Mouse (Mus musculus) liver, adult 2 months (tissue): ENCODE measurements around the gene Ltbp3. TPM values are rescaled to one million over a fixed set of nuclear protein-coding genes. Genes with fewer than 3 reads are reported as not detected.

Experiments
- DNase-seq: peaks from one replicate; pipeline ENCODE4 v3.0.0-alpha.2; 2011; ENCODE audit warnings: low read depth, low spot score; ENCODE audit errors: extremely low read depth
- H3K27ac ChIP-seq: fragments of 200-500 bp; replicated peaks from 2 replicates; pipeline ENCODE4 v1.5.1; 2012; ENCODE audit warnings: low read depth, mild to moderate bottlenecking, control low read depth, inconsistent platforms, low read length; ENCODE audit not compliant: insufficient read depth
- H3K27me3 ChIP-seq: fragments of 200-500 bp; 2 replicates; pipeline ENCODE4 v1.6.1; 2012; ENCODE audit warnings: mild to moderate bottlenecking, moderate library complexity, low read length, inconsistent platforms; ENCODE audit not compliant: control insufficient read depth, insufficient read depth
- H3K36me3 ChIP-seq: fragments of 200-500 bp; 2 replicates; pipeline ENCODE4 v1.6.1; 2012; ENCODE audit warnings: low read length, inconsistent platforms; ENCODE audit not compliant: control insufficient read depth, insufficient read depth
- H3K4me1 ChIP-seq: fragments of 200-500 bp; 2 replicates; pipeline ENCODE4 v1.6.1; 2011; ENCODE audit warnings: low read length; ENCODE audit not compliant: control insufficient read depth, insufficient read depth
- H3K4me3 ChIP-seq: fragments of 200-500 bp; 2 replicates; pipeline ENCODE4 v1.5.1; 2011; ENCODE audit warnings: low read depth, mild to moderate bottlenecking, control low read depth, low read length, moderate library complexity; ENCODE audit not compliant: insufficient read depth
- H3K79me2 ChIP-seq: fragments of 200-500 bp; 2 replicates; pipeline ENCODE4 v1.6.1; 2012; ENCODE audit warnings: inconsistent platforms, mild to moderate bottlenecking, low read length, moderate library complexity; ENCODE audit not compliant: control insufficient read depth, insufficient read depth
- H3K9ac ChIP-seq: fragments of 200-500 bp; 2 replicates; pipeline ENCODE4 v1.6.1; 2012; ENCODE audit warnings: low read depth, mild to moderate bottlenecking, control low read depth, inconsistent platforms, low read length
- CTCF ChIP-seq: fragments of 200-500 bp; IDR thresholded peaks from 2 replicates; pipeline ENCODE4 v1.5.1; 2011; ENCODE audit warnings: low read depth, low read length, control low read depth
- POLR2A ChIP-seq: fragments of 200-500 bp; IDR thresholded peaks from 2 replicates; pipeline ENCODE4 v1.6.1; 2011; ENCODE audit warnings: low read length, control low read depth; ENCODE audit not compliant: insufficient read depth; ENCODE audit errors: extremely low read depth
- WGBS: fragments of 180-500 bp; shearing (Covaris S2); methylation state at CpG from one replicate; pipeline ENCODE4 v1.1.7; 2018; 5-methylcytosine and 5-hydroxymethylcytosine counted together
- polyA plus RNA-seq: library from polyadenylated mRNA; depleted of rRNA; stranded (reverse); fragments of >200 nt; gene quantifications from 2 replicates; pipeline ENCODE4 v1.2.3, GENCODE M21; 2012; rRNA removed
- total RNA-seq: library from RNA; depleted of rRNA; stranded (reverse); fragments of >200 nt; gene quantifications from 2 replicates; pipeline ENCODE4 v1.2.3, GENCODE M21; 2014; rRNA removed

Gene Ltbp3
- total and polyA plus RNA-seq, 2 experiments, result 1.2 to 3.4 TPM

DNA sequence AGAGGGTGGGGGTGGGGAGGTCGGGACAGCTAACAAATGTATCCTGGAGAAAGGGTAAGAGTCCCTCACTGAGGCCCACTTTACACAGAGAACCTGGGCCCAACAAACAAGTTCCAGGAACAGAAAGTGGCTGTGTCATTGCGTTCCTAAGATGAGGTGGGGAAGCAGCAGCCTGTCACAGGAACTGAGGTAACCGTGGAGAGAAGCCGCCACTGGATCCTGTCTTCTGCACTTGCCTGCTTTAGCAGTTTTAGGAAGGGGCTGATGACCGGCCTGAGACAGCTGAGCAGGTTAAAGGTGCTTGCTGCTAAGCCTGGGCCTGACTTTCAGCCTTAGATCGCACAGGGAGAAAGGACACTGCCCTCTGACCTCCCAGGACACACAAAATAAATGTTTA, 66.1 kb downstream of the Ltbp3 start:
- Histone ChIP-seq H3K36me3 (no peaks in the 10 kb centered on the region), H3K4me1 (peaks cover 20% of the 10 kb centered on the region), H3K79me2 (no peaks in the 10 kb centered on the region), H3K27ac (peak overlapping the region; percentile 86), H3K27me3 (no peaks in the 10 kb centered on the region), H3K4me3 (no peak overlapping the region), H3K9ac (peak overlapping the region; percentile 41; the same call in 1 of the 2 replicates)
- DNase-seq, result peak; percentile 74
- 27% methylated on average over 6 of the region's 6 CpGs for WGBS
- TF ChIP-seq CTCF, result no peak
- no peak for TF ChIP-seq POLR2A

DNA sequence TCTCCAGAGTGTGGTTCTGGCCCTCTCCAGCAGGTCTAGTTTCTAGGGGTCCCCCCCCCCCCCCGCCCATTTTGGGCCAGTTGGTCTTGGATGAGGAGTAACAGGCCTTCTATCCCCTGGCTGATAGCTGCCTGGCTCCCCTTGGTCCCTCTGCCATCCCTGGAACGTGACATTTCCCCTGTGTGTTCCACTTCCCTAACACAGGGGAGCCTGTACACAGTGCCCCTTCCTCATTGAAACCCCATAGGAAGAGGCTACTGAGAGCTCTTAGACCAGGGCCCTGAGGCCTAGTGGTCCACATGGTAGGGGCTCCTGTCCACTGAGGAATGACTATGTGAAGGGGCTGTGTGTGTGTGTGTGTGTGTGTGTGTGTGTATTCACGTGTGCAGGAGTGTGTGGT, 67.0 kb downstream of the Ltbp3 start:
- no peak for TF ChIP-seq CTCF
- TF ChIP-seq POLR2A, result no peak
- Histone ChIP-seq H3K27ac (peak overlapping the region; percentile 11; the same call in 1 of the 2 replicates), H3K4me3 (no peak overlapping the region), H3K9ac (no peak overlapping the region), H3K27me3 (no peaks in the 10 kb centered on the region), H3K36me3 (no peaks in the 10 kb centered on the region), H3K79me2 (no peaks in the 10 kb centered on the region), H3K4me1 (peaks cover 21% of the 10 kb centered on the region)
- DNase-seq, result no peak
- 72% methylated on average over 3 of the region's 3 CpGs for WGBS

Other genes starting within 250 kb of the Ltbp3 start
- 0.83 and 0.87 TPM in 2 replicates for gene 1700020D05Rik, start 237.1 kb upstream of the Ltbp3 start, total RNA-seq
- gene 1700020D05Rik, start 237.1 kb upstream of the Ltbp3 start, polyA plus RNA-seq, result 0.30 and 0.59 TPM in 2 replicates
- gene Snx32, start 230.4 kb upstream of the Ltbp3 start, total RNA-seq, result 1.6 and 1.8 TPM in 2 replicates
- 4.1 and 4.5 TPM in 2 replicates for gene Snx32, start 230.4 kb upstream of the Ltbp3 start, polyA plus RNA-seq
- not detected in 2 replicates for gene Ovol1, start 180.3 kb upstream of the Ltbp3 start, total RNA-seq
- gene Ovol1, start 180.3 kb upstream of the Ltbp3 start, polyA plus RNA-seq, result 0.12 TPM in 1 of 2 replicates, not detected in the other
- 2.7 and 2.8 TPM in 2 replicates for gene Ap5b1, start 172.9 kb upstream of the Ltbp3 start, total RNA-seq
- gene Ap5b1, start 172.9 kb upstream of the Ltbp3 start, polyA plus RNA-seq, result 3.4 and 5.3 TPM in 2 replicates
- 47.9 and 51.4 TPM in 2 replicates for gene Rnaseh2c, start 139.0 kb upstream of the Ltbp3 start, total RNA-seq
- 56.3 and 58.0 TPM in 2 replicates for gene Rnaseh2c, start 139.0 kb upstream of the Ltbp3 start, polyA plus RNA-seq
- gene Kat5, start 130.7 kb upstream of the Ltbp3 start, total RNA-seq, result 15.9 and 16.8 TPM in 2 replicates
- gene Kat5, start 130.7 kb upstream of the Ltbp3 start, polyA plus RNA-seq, result 23.0 and 23.6 TPM in 2 replicates
- 7.6 and 13.0 TPM in 2 replicates for gene Rela, start 103.4 kb upstream of the Ltbp3 start, total RNA-seq
- gene Rela, start 103.4 kb upstream of the Ltbp3 start, polyA plus RNA-seq, result 47.6 and 65.7 TPM in 2 replicates
- 3.4 and 4.4 TPM in 2 replicates for gene Sipa1, start 77.2 kb upstream of the Ltbp3 start, total RNA-seq
- 11.8 and 17.9 TPM in 2 replicates for gene Sipa1, start 77.2 kb upstream of the Ltbp3 start, polyA plus RNA-seq
- 10.2 and 16.4 TPM in 2 replicates for gene Map3k11, start 52.2 kb upstream of the Ltbp3 start, total RNA-seq
- 46.2 and 53.6 TPM in 2 replicates for gene Map3k11, start 52.2 kb upstream of the Ltbp3 start, polyA plus RNA-seq
- gene Pcnx3, start 52.0 kb upstream of the Ltbp3 start, total RNA-seq, result 7.6 and 14.0 TPM in 2 replicates
- gene Pcnx3, start 52.0 kb upstream of the Ltbp3 start, polyA plus RNA-seq, result 44.8 and 63.8 TPM in 2 replicates
- not detected in 2 replicates for gene Kcnk7, start 36.5 kb upstream of the Ltbp3 start, total RNA-seq
- gene Kcnk7, start 36.5 kb upstream of the Ltbp3 start, polyA plus RNA-seq, result 0.09 TPM in 1 of 2 replicates, not detected in the other
- gene Ehbp1l1, start 14.6 kb upstream of the Ltbp3 start, total RNA-seq, result 5.1 and 5.8 TPM in 2 replicates
- 5.3 and 8.3 TPM in 2 replicates for gene Ehbp1l1, start 14.6 kb upstream of the Ltbp3 start, polyA plus RNA-seq
- 6.8 and 9.9 TPM in 2 replicates for gene Fam89b, start 11.3 kb upstream of the Ltbp3 start, total RNA-seq
- gene Fam89b, start 11.3 kb upstream of the Ltbp3 start, polyA plus RNA-seq, result 51.7 and 56.6 TPM in 2 replicates
- gene Scyl1, start 30.5 kb downstream of the Ltbp3 start, total RNA-seq, result 28.9 and 35.9 TPM in 2 replicates
- 40.9 and 46.6 TPM in 2 replicates for gene Scyl1, start 30.5 kb downstream of the Ltbp3 start, polyA plus RNA-seq
- 5.2 and 5.9 TPM in 2 replicates for gene Frmd8, start 134.4 kb downstream of the Ltbp3 start, total RNA-seq
- 10.3 and 14.2 TPM in 2 replicates for gene Frmd8, start 134.4 kb downstream of the Ltbp3 start, polyA plus RNA-seq
- 8.6 and 13.0 TPM in 2 replicates for gene Slc25a45, start 136.9 kb downstream of the Ltbp3 start, total RNA-seq
- gene Slc25a45, start 136.9 kb downstream of the Ltbp3 start, polyA plus RNA-seq, result 52.8 and 57.7 TPM in 2 replicates
- gene Tigd3, start 153.2 kb downstream of the Ltbp3 start, total RNA-seq, result 0.18 and 0.27 TPM in 2 replicates
- 0.16 and 0.24 TPM in 2 replicates for gene Tigd3, start 153.2 kb downstream of the Ltbp3 start, polyA plus RNA-seq
- 10.3 and 10.7 TPM in 2 replicates for gene Dpf2, start 172.1 kb downstream of the Ltbp3 start, total RNA-seq
- 28.8 and 40.0 TPM in 2 replicates for gene Dpf2, start 172.1 kb downstream of the Ltbp3 start, polyA plus RNA-seq
- gene Cdc42ep2, start 183.9 kb downstream of the Ltbp3 start, total RNA-seq, result 1.7 and 2.1 TPM in 2 replicates
- gene Cdc42ep2, start 183.9 kb downstream of the Ltbp3 start, polyA plus RNA-seq, result 2.1 and 2.4 TPM in 2 replicates
- gene Pola2, start 223.3 kb downstream of the Ltbp3 start, total RNA-seq, result 6.7 and 8.3 TPM in 2 replicates
- gene Pola2, start 223.3 kb downstream of the Ltbp3 start, polyA plus RNA-seq, result 10.5 and 14.3 TPM in 2 replicates
- not detected in 2 replicates for gene Slc22a20, start 245.2 kb downstream of the Ltbp3 start, total RNA-seq
- gene Slc22a20, start 245.2 kb downstream of the Ltbp3 start, polyA plus RNA-seq, result not detected in 2 replicates